Mouse (Mus musculus): ENCODE measurements at regions not wholly inside any gene's neighbourhood (a gene's known extent, or its start where the extent isn't known, plus 50 kb on each side); places are given as distances from the start of the nearest gene placed in this dataset.
"Not testable (repeated sequence)": the region's sequence is repeated elsewhere in the genome, so short reads cannot be mapped to it uniquely, and the experiment has no call there.

- TF ChIP-seq CTCF, EP300 (IDR thresholded peaks at IDR 0.05): not testable (repeated sequence)
These were observed 766.3 kb downstream of the Dad1 start for GRCm38 (mm10) chr14:53487611-53488010.

Measured in lung, postnatal 0 days (tissue).